Mouse (Mus musculus) embryonic facial prominence, embryonic 10.5 days (tissue): ENCODE results near the gene Galnt18. TPM values are rescaled to one million over a fixed set of nuclear protein-coding genes. Genes with fewer than 3 reads are reported as not detected.
A peak's percentile ranks its signal among the peaks of the same experiment; 100 is the strongest.

Experiments used
- DNase-seq: peaks from one replicate; pipeline ENCODE4 v3.0.0-alpha.2; 2017; ENCODE audit warnings: low spot score
- H3K27ac ChIP-seq: fragments of 300-500 bp; sonication (generic); replicated peaks from 2 replicates; pipeline ENCODE4 v1.5.1; 2016; ENCODE audit warnings: mild to moderate bottlenecking
- H3K27me3 ChIP-seq: fragments of 300-500 bp; sonication (generic); replicated peaks from 2 replicates; pipeline ENCODE4 v1.6.1; 2016; ENCODE audit warnings: low read depth, mild to moderate bottlenecking; ENCODE audit not compliant: poor library complexity, severe bottlenecking
- H3K36me3 ChIP-seq: fragments of 300-500 bp; sonication (generic); replicated peaks from 2 replicates; pipeline ENCODE4 v1.6.1; 2016; ENCODE audit warnings: mild to moderate bottlenecking, moderate library complexity
- H3K4me1 ChIP-seq: fragments of 300-500 bp; sonication (generic); 2 replicates; pipeline ENCODE4 v1.6.1; 2016
- H3K4me3 ChIP-seq: fragments of 300-500 bp; sonication (generic); 2 replicates; pipeline ENCODE4 v1.5.1; 2016; ENCODE audit warnings: mild to moderate bottlenecking, moderate library complexity
- H3K9me3 ChIP-seq: fragments of 300-500 bp; sonication (generic); 2 replicates; pipeline ENCODE4 v1.6.1; 2016; ENCODE audit warnings: mild to moderate bottlenecking
- WGBS: fragments of 180-500 bp; shearing (Covaris S2); methylation state at CpG from one replicate; pipeline ENCODE4 v1.1.7; 2016; 5-methylcytosine and 5-hydroxymethylcytosine counted together
- polyA plus RNA-seq: library from polyadenylated mRNA; unstranded; fragments of >200 nt; fragmentation: Nextera tagmentation; extraction: Ambion mirVana; gene quantifications from 2 replicates; pipeline ENCODE4 v1.2.1, GENCODE M21; 2016

Galnt18 gene
- polyA plus RNA-seq, 1 experiment from 2014 or later, result 9.9 TPM

- WGBS, result 71% methylated on average over 3 of the region's 3 CpGs
- no peaks in the 10 kb centered on the region for H3K36me3 ChIP-seq
- no peaks in the 10 kb centered on the region for H3K9me3 ChIP-seq
- H3K4me3 ChIP-seq, result no peak overlapping the region
- no peak for DNase-seq
- H3K27me3 ChIP-seq, result no peaks in the 10 kb centered on the region
- H3K4me1 ChIP-seq, result peaks cover 4% of the 10 kb centered on the region; the same call in 1 of the 2 replicates
- H3K27ac ChIP-seq, result no peak overlapping the region; the same call in 1 of the 2 replicates
Measured at GRCm38 (mm10) chr7:111699446-111699845, 80.3 kb downstream of the Galnt18 start.

GRCm38 (mm10) chr7:111696226-111696625 lies 83.6 kb downstream of the Galnt18 start:
- peaks cover 8% of the 10 kb centered on the region; the same call in 1 of the 2 replicates for H3K4me1 ChIP-seq
- no peak overlapping the region for H3K27ac ChIP-seq
- no peaks in the 10 kb centered on the region for H3K27me3 ChIP-seq
- no peak for DNase-seq
- no peaks in the 10 kb centered on the region for H3K9me3 ChIP-seq
- no peaks in the 10 kb centered on the region for H3K36me3 ChIP-seq
- H3K4me3 ChIP-seq, result no peak overlapping the region

GRCm38 (mm10) chr7:111694312-111694711 lies 85.5 kb downstream of the Galnt18 start:
- H3K4me3 ChIP-seq, result no peak overlapping the region
- H3K27me3 ChIP-seq, result no peaks in the 10 kb centered on the region
- H3K36me3 ChIP-seq, result no peaks in the 10 kb centered on the region
- H3K4me1 ChIP-seq, result peaks cover 5% of the 10 kb centered on the region; the same call in 1 of the 2 replicates
- no peak for DNase-seq
- 87% methylated on average over 6 of the region's 6 CpGs for WGBS
- H3K27ac ChIP-seq, result no peak overlapping the region
- H3K9me3 ChIP-seq, result no peaks in the 10 kb centered on the region

GRCm38 (mm10) chr7:111692641-111693261 lies 87.0 kb downstream of the Galnt18 start:
- Histone ChIP-seq H3K36me3 (no peaks in the 10 kb centered on the region), H3K4me3 (no peak overlapping the region), H3K4me1 (peaks cover 5% of the 10 kb centered on the region; the same call in 1 of the 2 replicates), H3K27me3 (no peaks in the 10 kb centered on the region), H3K9me3 (no peaks in the 10 kb centered on the region), H3K27ac (peak overlapping the region; percentile 35; the same call in 1 of the 2 replicates)
- 85% methylated on average over 9 of the region's 9 CpGs for WGBS
- no peak for DNase-seq

GRCm38 (mm10) chr7:111680108-111680507 lies 99.7 kb downstream of the Galnt18 start:
- no peaks in the 10 kb centered on the region for H3K27me3 ChIP-seq
- no peaks in the 10 kb centered on the region for H3K36me3 ChIP-seq
- no peaks in the 10 kb centered on the region for H3K9me3 ChIP-seq
- no peak overlapping the region for H3K27ac ChIP-seq
- no peak for DNase-seq
- H3K4me1 ChIP-seq, result peaks cover 5% of the 10 kb centered on the region
- H3K4me3 ChIP-seq, result no peak overlapping the region
- WGBS, result 93% methylated on average over 3 of the region's 3 CpGs

- H3K36me3 ChIP-seq, result no peaks in the 10 kb centered on the region
- H3K27me3 ChIP-seq, result no peaks in the 10 kb centered on the region
- peaks cover 8% of the 10 kb centered on the region; the same call in 1 of the 2 replicates for H3K4me1 ChIP-seq
- H3K4me3 ChIP-seq, result no peak overlapping the region
- H3K9me3 ChIP-seq, result no peaks in the 10 kb centered on the region
- no peak for DNase-seq
- WGBS, result 81% methylated on average over 3 of the region's 3 CpGs
- no peak overlapping the region for H3K27ac ChIP-seq
Measured at GRCm38 (mm10) chr7:111676483-111676882, 103.3 kb downstream of the Galnt18 start.

- 61% methylated on average over 4 of the region's 4 CpGs for WGBS
- Histone ChIP-seq H3K36me3 (no peaks in the 10 kb centered on the region), H3K27ac (no peak overlapping the region), H3K4me1 (peaks cover 8% of the 10 kb centered on the region; the same call in 1 of the 2 replicates), H3K27me3 (no peaks in the 10 kb centered on the region), H3K9me3 (no peaks in the 10 kb centered on the region), H3K4me3 (no peak overlapping the region)
- no peak for DNase-seq
Measured at GRCm38 (mm10) chr7:111672467-111672866, 107.3 kb downstream of the Galnt18 start.

- H3K27ac ChIP-seq, result peak overlapping the region; percentile 24; the same call in 1 of the 2 replicates
- WGBS, result 67% methylated on average over 14 of the region's 14 CpGs
- DNase-seq, result no peak
Measured at GRCm38 (mm10) chr7:111663139-111664073, 116.4 kb downstream of the Galnt18 start.

GRCm38 (mm10) chr7:111658579-111658978 lies 121.2 kb downstream of the Galnt18 start:
- no peak for DNase-seq
- Histone ChIP-seq H3K9me3 (no peaks in the 10 kb centered on the region), H3K36me3 (no peaks in the 10 kb centered on the region), H3K4me1 (peaks cover 4% of the 10 kb centered on the region), H3K27me3 (no peaks in the 10 kb centered on the region), H3K4me3 (no peak overlapping the region), H3K27ac (no peak overlapping the region)
- WGBS, result 82% methylated on average over 4 of the region's 4 CpGs

More at GRCm38 (mm10) chr7:111663139-111664073, 116.4 kb downstream of the Galnt18 start:
- Histone ChIP-seq H3K36me3 (no peaks in the 10 kb centered on the region), H3K27me3 (no peaks in the 10 kb centered on the region), H3K4me1 (peaks cover 8% of the 10 kb centered on the region), H3K9me3 (no peaks in the 10 kb centered on the region), H3K4me3 (no peak overlapping the region)

GRCm38 (mm10) chr7:111655002-111655401 lies 124.8 kb downstream of the Galnt18 start:
- Histone ChIP-seq H3K9me3 (no peaks in the 10 kb centered on the region), H3K27me3 (no peaks in the 10 kb centered on the region), H3K4me3 (no peak overlapping the region), H3K36me3 (no peaks in the 10 kb centered on the region), H3K27ac (no peak overlapping the region), H3K4me1 (no peaks in the 10 kb centered on the region)
- no peak for DNase-seq
- 92% methylated on average over 8 of the region's 8 CpGs for WGBS

GRCm38 (mm10) chr7:111654526-111654925 lies 125.3 kb downstream of the Galnt18 start:
- H3K36me3 ChIP-seq, result no peaks in the 10 kb centered on the region
- no peaks in the 10 kb centered on the region for H3K9me3 ChIP-seq

GRCm38 (mm10) chr7:111644362-111644761 lies 135.4 kb downstream of the Galnt18 start:
- Histone ChIP-seq H3K4me3 (no peak overlapping the region), H3K27ac (no peak overlapping the region), H3K9me3 (no peaks in the 10 kb centered on the region), H3K36me3 (no peaks in the 10 kb centered on the region), H3K4me1 (no peaks in the 10 kb centered on the region), H3K27me3 (no peaks in the 10 kb centered on the region)
- DNase-seq, result no peak

More at GRCm38 (mm10) chr7:111654526-111654925, 125.3 kb downstream of the Galnt18 start:
- Histone ChIP-seq H3K4me1 (no peaks in the 10 kb centered on the region), H3K27ac (no peak overlapping the region), H3K4me3 (no peak overlapping the region), H3K27me3 (no peaks in the 10 kb centered on the region)
- DNase-seq, result no peak
